Mouse (Mus musculus) frontal cortex, postnatal 36 days (tissue): ENCODE data around the gene Shisa3.

Source experiments
- DNase-seq, 2 experiments: peaks; one replicate each; pipeline ENCODE4 v3.0.0; 2022; ENCODE audit warnings: low spot score in 2 of 2

Shisa3 gene

GRCm38 (mm10) chr5:67633138-67633782 is 25.6 kb downstream of the Shisa3 start:
- DNase-seq, result no peak

GRCm38 (mm10) chr5:67633831-67634268 is 26.2 kb downstream of the Shisa3 start:
- no peak for DNase-seq

GRCm38 (mm10) chr5:67634339-67634738 is 26.7 kb downstream of the Shisa3 start:
- no peak for DNase-seq

GRCm38 (mm10) chr5:67640596-67641312 is 33.1 kb downstream of the Shisa3 start:
- DNase-seq, result no peak

- no peak for DNase-seq
These were observed 33.9 kb downstream of the Shisa3 start for GRCm38 (mm10) chr5:67641406-67642120.

GRCm38 (mm10) chr5:67643537-67644255 is 36.0 kb downstream of the Shisa3 start:
- peak; percentile 41 to 44 for DNase-seq

- no peak for DNase-seq
These were observed 39.3 kb downstream of the Shisa3 start for GRCm38 (mm10) chr5:67646756-67647529.

GRCm38 (mm10) chr5:67647568-67647967 is 39.9 kb downstream of the Shisa3 start:
- peak in 1 of 2 experiments; percentile 31 for DNase-seq

- no peak for DNase-seq
These were observed 41.5 kb downstream of the Shisa3 start for GRCm38 (mm10) chr5:67649156-67649555.

- no peak for DNase-seq
These were observed 42.3 kb downstream of the Shisa3 start for GRCm38 (mm10) chr5:67650021-67650420.

GRCm38 (mm10) chr5:67652468-67652867 is 44.8 kb downstream of the Shisa3 start:
- DNase-seq, result no peak

GRCm38 (mm10) chr5:67653543-67653942 is 45.9 kb downstream of the Shisa3 start:
- DNase-seq, result no peak

GRCm38 (mm10) chr5:67654572-67654971 is 46.9 kb downstream of the Shisa3 start:
- DNase-seq, result peak; percentile 24 to 57

- no peak for DNase-seq
These were observed 48.2 kb downstream of the Shisa3 start for GRCm38 (mm10) chr5:67655696-67656519.

- DNase-seq, result no peak
These were observed 49.2 kb downstream of the Shisa3 start for GRCm38 (mm10) chr5:67656821-67657259.

GRCm38 (mm10) chr5:67659864-67660263 is 52.2 kb downstream of the Shisa3 start:
- DNase-seq, result no peak

GRCm38 (mm10) chr5:67662715-67663114 is 55.0 kb downstream of the Shisa3 start:
- DNase-seq, result no peak

GRCm38 (mm10) chr5:67669436-67669896 is 61.8 kb downstream of the Shisa3 start:
- no peak for DNase-seq

GRCm38 (mm10) chr5:67670158-67670557 is 62.5 kb downstream of the Shisa3 start:
- DNase-seq, result no peak

- DNase-seq, result no peak
These were observed 65.3 kb downstream of the Shisa3 start for GRCm38 (mm10) chr5:67673008-67673407.
